Mouse (Mus musculus): Measurements from ENCODE around the gene Map3k20.

- TF ChIP-seq CTCF (IDR thresholded peaks at IDR 0.05; ENCODE audit: low read depth) = no peak
- TF ChIP-seq EP300 (IDR thresholded peaks at IDR 0.05; ENCODE audit: low read depth) = no peak
Observed at GRCm38 (mm10) chr2:72351776-72352175, 66.3 kb downstream of the Map3k20 start.

All from liver, embryonic 14.5 days (tissue).